Mouse (Mus musculus): Measurements from ENCODE around the gene Kap. TPM values are rescaled to one million over a fixed set of nuclear protein-coding genes. Genes with fewer than 3 reads are reported as not detected.

Kap gene
- polyA plus RNA-seq (2014; fragmentation: Nextera tagmentation; extraction: Ambion mirVana) = not detected in 2 replicates

GRCm38 (mm10) chr6:133853526-133853925 lies at the start of gene Kap:
Kap (minus strand) TSS chr6:133853762.
- no peaks in the 10 kb centered on the region for H3K9me3 ChIP-seq (ENCODE audit: control insufficient read depth, low read length)
- H3K36me3 ChIP-seq (ENCODE audit: control insufficient read depth, insufficient read depth, low read length) = no peaks in the 10 kb centered on the region
- H3K4me1 ChIP-seq (ENCODE audit: control insufficient read depth, insufficient read depth, low read length) = no peaks in the 10 kb centered on the region
- no peak within 1 kb of the TSS for H3K9ac ChIP-seq (ENCODE audit: low read depth, low read length)
- no peak within 1 kb of the TSS for H3K4me3 ChIP-seq (ENCODE audit: low read depth, low read length)
- no peak for ATAC-seq (ENCODE audit: low read depth)
- no peak within 1 kb of the TSS for H3K4me2 ChIP-seq (ENCODE audit: low read depth, low read length)
- WGBS = 81% methylated on average over 1 of the region's 1 CpGs
- H3K27me3 ChIP-seq (replicated peaks; ENCODE audit: control insufficient read depth, insufficient read depth, low read length) = no peaks in the 10 kb centered on the region
- DNase-seq (ENCODE audit: low spot score) = no peak
- H3K27ac ChIP-seq (replicated peaks; ENCODE audit: low read depth, low read length) = no peak within 1 kb of the TSS

GRCm38 (mm10) chr6:133885871-133886415 lies 32.4 kb upstream of the Kap start:
- no peaks in the 10 kb centered on the region for H3K27me3 ChIP-seq (replicated peaks; ENCODE audit: control insufficient read depth, insufficient read depth, low read length)
- DNase-seq (ENCODE audit: low spot score) (no peak), ATAC-seq (ENCODE audit: low read depth) (no peak)
- no peak overlapping the region for H3K27ac ChIP-seq (replicated peaks; ENCODE audit: low read depth, low read length)
- H3K4me2 ChIP-seq (ENCODE audit: low read depth, low read length) = no peak overlapping the region
- H3K9me3 ChIP-seq (ENCODE audit: control insufficient read depth, low read length) = 0 out of 2 replicates have a peak, but pooled peaks cover 2% of the 10 kb centered on the region
- H3K36me3 ChIP-seq (ENCODE audit: control insufficient read depth, insufficient read depth, low read length) = no peaks in the 10 kb centered on the region
- WGBS = 85% methylated on average over 5 of the region's 5 CpGs
- H3K4me1 ChIP-seq (ENCODE audit: control insufficient read depth, insufficient read depth, low read length) = no peaks in the 10 kb centered on the region
- no peak overlapping the region for H3K4me3 ChIP-seq (ENCODE audit: low read depth, low read length)
- H3K9ac ChIP-seq (ENCODE audit: low read depth, low read length) = no peak overlapping the region

DNA sequence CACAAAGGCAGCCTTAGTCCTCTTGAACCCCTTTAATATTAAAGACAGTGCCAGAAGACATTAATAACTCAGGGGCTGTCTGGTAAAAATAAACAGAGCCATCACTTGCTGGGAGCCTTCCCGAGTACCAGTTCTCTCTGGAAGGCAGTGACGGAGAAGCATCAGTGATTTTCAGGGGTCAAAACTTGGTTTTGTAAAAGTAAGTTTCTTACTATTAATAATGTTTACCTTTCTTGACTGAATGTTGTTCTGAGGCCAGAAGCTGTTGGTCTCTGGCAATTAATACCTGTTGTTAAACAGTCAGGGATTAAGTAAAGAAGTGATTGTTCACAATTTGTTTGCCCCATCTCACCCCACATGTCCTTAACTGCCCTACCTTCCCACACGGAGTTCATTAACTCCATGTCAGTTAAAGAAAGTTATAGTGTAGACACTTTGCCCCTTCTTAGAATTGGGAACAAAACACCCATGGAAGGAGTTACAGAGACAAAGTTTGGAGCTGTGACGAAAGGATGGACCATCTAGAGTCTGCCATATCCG lies 30.0 kb upstream of the Kap start:
- Histone ChIP-seq H3K9me3 (ENCODE audit: control insufficient read depth, low read length) (0 out of 2 replicates have a peak, but pooled peaks cover 4% of the 10 kb centered on the region), H3K27me3 (replicated peaks; ENCODE audit: control insufficient read depth, insufficient read depth, low read length) (no peaks in the 10 kb centered on the region), H3K4me1 (ENCODE audit: control insufficient read depth, insufficient read depth, low read length) (no peaks in the 10 kb centered on the region), H3K9ac (ENCODE audit: low read depth, low read length) (no peak overlapping the region), H3K36me3 (ENCODE audit: control insufficient read depth, insufficient read depth, low read length) (no peaks in the 10 kb centered on the region), H3K4me3 (ENCODE audit: low read depth, low read length) (no peak overlapping the region), H3K27ac (replicated peaks; ENCODE audit: low read depth, low read length) (no peak overlapping the region), H3K4me2 (ENCODE audit: low read depth, low read length) (no peak overlapping the region)
- ATAC-seq (ENCODE audit: low read depth) (no peak), DNase-seq (ENCODE audit: low spot score) (no peak)
- WGBS = 81% methylated on average over 5 of the region's 5 CpGs

DNA sequence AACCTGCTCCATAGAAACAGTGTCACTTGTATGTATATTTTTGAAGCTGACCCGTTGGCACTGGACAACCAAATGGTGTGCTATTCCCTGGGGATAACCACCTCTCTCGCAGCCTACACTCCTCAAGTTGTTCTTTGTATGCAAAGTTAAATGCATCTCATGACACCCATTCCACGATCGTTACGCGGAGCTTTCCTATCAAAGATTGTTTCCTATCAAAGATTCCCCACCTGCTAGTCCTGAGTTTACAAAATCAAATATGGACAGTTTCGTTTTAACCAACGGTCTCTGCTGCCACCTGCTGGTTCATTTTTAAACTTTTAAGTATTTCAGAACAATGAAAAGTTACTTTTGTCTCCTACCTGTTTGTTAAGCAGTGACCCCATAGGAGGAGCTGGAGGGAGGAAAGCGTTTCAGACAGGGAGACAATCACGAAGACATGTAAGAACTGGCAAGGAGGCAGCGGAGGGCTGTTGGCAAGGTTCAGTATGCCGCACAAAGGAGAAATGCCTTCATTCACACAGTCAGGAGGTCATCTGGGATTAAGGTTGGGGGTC lies 22.4 kb upstream of the Kap start:
- ATAC-seq (ENCODE audit: low read depth) = no peak
- no peaks in the 10 kb centered on the region for H3K4me1 ChIP-seq (ENCODE audit: control insufficient read depth, insufficient read depth, low read length)
- no peak overlapping the region for H3K4me3 ChIP-seq (ENCODE audit: low read depth, low read length)
- H3K9me3 ChIP-seq (ENCODE audit: control insufficient read depth, low read length) = 0 out of 2 replicates have a peak, but pooled peaks cover 2% of the 10 kb centered on the region
- WGBS = 32% methylated on average over 12 of the region's 12 CpGs
- H3K27me3 ChIP-seq (replicated peaks; ENCODE audit: control insufficient read depth, insufficient read depth, low read length) = no peaks in the 10 kb centered on the region
- no peak overlapping the region for H3K27ac ChIP-seq (replicated peaks; ENCODE audit: low read depth, low read length)
- no peaks in the 10 kb centered on the region for H3K36me3 ChIP-seq (ENCODE audit: control insufficient read depth, insufficient read depth, low read length)
- peak; percentile 51 for DNase-seq (ENCODE audit: low spot score)
- no peak overlapping the region for H3K4me2 ChIP-seq (ENCODE audit: low read depth, low read length)
- no peak overlapping the region for H3K9ac ChIP-seq (ENCODE audit: low read depth, low read length)

DNA sequence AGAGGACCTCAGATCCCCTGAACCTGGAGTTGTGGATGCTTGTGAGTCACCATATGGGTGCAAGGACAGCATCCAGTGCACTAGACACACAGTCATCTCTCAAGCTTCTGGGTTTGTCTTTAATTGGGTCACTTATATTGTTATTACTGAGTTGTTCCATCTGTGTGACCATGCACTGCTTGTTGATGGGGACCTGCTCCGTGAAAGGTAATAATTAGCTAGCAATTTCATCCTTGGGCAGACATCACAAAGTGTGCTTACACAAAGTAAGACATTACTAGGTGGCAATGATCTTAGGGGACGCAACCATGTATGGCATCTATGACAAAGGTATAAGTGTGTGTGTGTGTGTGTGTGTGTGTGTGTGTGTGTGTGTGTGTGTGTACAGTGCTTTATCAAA lies 19.1 kb upstream of the Kap start:
- Histone ChIP-seq H3K4me1 (ENCODE audit: control insufficient read depth, insufficient read depth, low read length) (no peaks in the 10 kb centered on the region), H3K27ac (replicated peaks; ENCODE audit: low read depth, low read length) (no peak overlapping the region), H3K4me3 (ENCODE audit: low read depth, low read length) (no peak overlapping the region), H3K4me2 (ENCODE audit: low read depth, low read length) (no peak overlapping the region), H3K27me3 (replicated peaks; ENCODE audit: control insufficient read depth, insufficient read depth, low read length) (no peaks in the 10 kb centered on the region), H3K9ac (ENCODE audit: low read depth, low read length) (no peak overlapping the region), H3K9me3 (ENCODE audit: control insufficient read depth, low read length) (no peaks in the 10 kb centered on the region), H3K36me3 (ENCODE audit: control insufficient read depth, insufficient read depth, low read length) (no peaks in the 10 kb centered on the region)
- ATAC-seq (ENCODE audit: low read depth) (no peak), DNase-seq (ENCODE audit: low spot score) (no peak)
- 71% methylated on average over 2 of the region's 2 CpGs for WGBS

GRCm38 (mm10) chr6:133871131-133871530 lies 17.6 kb upstream of the Kap start:
- Histone ChIP-seq H3K27me3 (replicated peaks; ENCODE audit: control insufficient read depth, insufficient read depth, low read length) (no peaks in the 10 kb centered on the region), H3K36me3 (ENCODE audit: control insufficient read depth, insufficient read depth, low read length) (no peaks in the 10 kb centered on the region), H3K4me1 (ENCODE audit: control insufficient read depth, insufficient read depth, low read length) (no peaks in the 10 kb centered on the region), H3K27ac (replicated peaks; ENCODE audit: low read depth, low read length) (no peak overlapping the region), H3K9ac (ENCODE audit: low read depth, low read length) (no peak overlapping the region), H3K4me3 (ENCODE audit: low read depth, low read length) (no peak overlapping the region), H3K9me3 (ENCODE audit: control insufficient read depth, low read length) (no peaks in the 10 kb centered on the region), H3K4me2 (ENCODE audit: low read depth, low read length) (no peak overlapping the region)
- 72% methylated on average over 1 of the region's 1 CpGs for WGBS
- ATAC-seq (ENCODE audit: low read depth) (no peak), DNase-seq (ENCODE audit: low spot score) (no peak)

- Histone ChIP-seq H3K9ac (ENCODE audit: low read depth, low read length) (no peak overlapping the region), H3K9me3 (ENCODE audit: control insufficient read depth, low read length) (no peaks in the 10 kb centered on the region), H3K27ac (replicated peaks; ENCODE audit: low read depth, low read length) (no peak overlapping the region), H3K4me1 (ENCODE audit: control insufficient read depth, insufficient read depth, low read length) (no peaks in the 10 kb centered on the region), H3K4me2 (ENCODE audit: low read depth, low read length) (no peak overlapping the region), H3K4me3 (ENCODE audit: low read depth, low read length) (no peak overlapping the region), H3K27me3 (replicated peaks; ENCODE audit: control insufficient read depth, insufficient read depth, low read length) (no peaks in the 10 kb centered on the region), H3K36me3 (ENCODE audit: control insufficient read depth, insufficient read depth, low read length) (no peaks in the 10 kb centered on the region)
- WGBS = 65% methylated on average over 1 of the region's 1 CpGs
- ATAC-seq (ENCODE audit: low read depth) (no peak), DNase-seq (ENCODE audit: low spot score) (no peak)
Measured at GRCm38 (mm10) chr6:133868381-133868780, 14.8 kb upstream of the Kap start.

GRCm38 (mm10) chr6:133855871-133856270 lies 2.3 kb upstream of the Kap start:
- H3K27me3 ChIP-seq (replicated peaks; ENCODE audit: control insufficient read depth, insufficient read depth, low read length) = no peaks in the 10 kb centered on the region
- H3K27ac ChIP-seq (replicated peaks; ENCODE audit: low read depth, low read length) = no peak overlapping the region
- no peaks in the 10 kb centered on the region for H3K36me3 ChIP-seq (ENCODE audit: control insufficient read depth, insufficient read depth, low read length)
- ATAC-seq (ENCODE audit: low read depth) (no peak), DNase-seq (ENCODE audit: low spot score) (no peak)
- no peak overlapping the region for H3K9ac ChIP-seq (ENCODE audit: low read depth, low read length)
- no peaks in the 10 kb centered on the region for H3K4me1 ChIP-seq (ENCODE audit: control insufficient read depth, insufficient read depth, low read length)
- no peak overlapping the region for H3K4me2 ChIP-seq (ENCODE audit: low read depth, low read length)
- WGBS = 69% methylated on average over 2 of the region's 2 CpGs
- H3K9me3 ChIP-seq (ENCODE audit: control insufficient read depth, low read length) = no peaks in the 10 kb centered on the region
- H3K4me3 ChIP-seq (ENCODE audit: low read depth, low read length) = no peak overlapping the region

DNA sequence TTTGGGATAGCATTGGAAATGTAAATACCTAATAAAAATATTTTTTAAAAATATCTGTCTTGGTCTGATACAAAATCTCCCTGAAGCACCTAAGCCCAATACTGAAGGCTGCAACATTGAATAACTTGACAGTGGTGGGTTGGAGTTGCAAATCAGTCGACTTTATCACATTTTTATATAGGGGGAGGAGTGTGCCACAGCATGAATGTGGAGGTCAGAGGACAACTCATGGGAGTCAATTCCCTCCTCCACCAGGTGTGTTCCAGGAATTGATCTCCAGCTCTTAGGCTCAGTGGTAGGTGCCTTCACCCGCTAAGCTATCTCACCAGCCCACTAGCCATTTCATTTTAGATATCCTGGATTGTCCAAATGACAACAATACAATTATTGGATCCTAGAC lies 4.2 kb downstream of the Kap start:
- Histone ChIP-seq H3K27me3 (replicated peaks; ENCODE audit: control insufficient read depth, insufficient read depth, low read length) (no peaks in the 10 kb centered on the region), H3K4me1 (ENCODE audit: control insufficient read depth, insufficient read depth, low read length) (no peaks in the 10 kb centered on the region), H3K4me2 (ENCODE audit: low read depth, low read length) (no peak overlapping the region), H3K9ac (ENCODE audit: low read depth, low read length) (no peak overlapping the region), H3K27ac (replicated peaks; ENCODE audit: low read depth, low read length) (no peak overlapping the region), H3K9me3 (ENCODE audit: control insufficient read depth, low read length) (no peaks in the 10 kb centered on the region), H3K4me3 (ENCODE audit: low read depth, low read length) (no peak overlapping the region), H3K36me3 (ENCODE audit: control insufficient read depth, insufficient read depth, low read length) (no peaks in the 10 kb centered on the region)
- ATAC-seq (ENCODE audit: low read depth) = no peak
- no peak for DNase-seq (ENCODE audit: low spot score)
- 77% methylated on average over 2 of the region's 2 CpGs for WGBS
